Mouse (Mus musculus) embryonic fibroblast, embryonic 13.5 days (primary cell): ENCODE results near the gene Stx5a. TPM values are rescaled to one million over a fixed set of nuclear protein-coding genes. Genes with fewer than 3 reads are reported as not detected.
"Not testable (repeated sequence)": the region's sequence is repeated elsewhere in the genome, so short reads cannot be mapped to it uniquely, and the experiment has no call there.

Experiments used
- H3K27ac ChIP-seq: 2 replicates; pipeline ENCODE4 v1.5.1; 2012; ENCODE audit warnings: low read length, control low read depth, inconsistent platforms; ENCODE audit not compliant: insufficient read depth
- H3K4me1 ChIP-seq: 2 replicates; pipeline ENCODE4 v1.6.1; 2011; ENCODE audit warnings: low read length; ENCODE audit not compliant: control insufficient read depth, insufficient read depth
- H3K4me3 ChIP-seq: 2 replicates; pipeline ENCODE4 v1.5.1; 2011; ENCODE audit warnings: mild to moderate bottlenecking, control low read depth, low read length; ENCODE audit not compliant: insufficient read depth
- CTCF ChIP-seq: IDR thresholded peaks from 2 replicates; pipeline ENCODE4 v1.5.1; 2011; ENCODE audit warnings: mild to moderate bottlenecking, control low read depth, low read length, moderate library complexity, borderline replicate concordance; ENCODE audit not compliant: insufficient read depth
- POLR2A ChIP-seq: IDR thresholded peaks from 2 replicates; pipeline ENCODE4 v1.6.1; 2011; ENCODE audit warnings: low read depth, mild to moderate bottlenecking, control low read depth, low read length, moderate library complexity
- polyA plus RNA-seq: library from polyadenylated mRNA; stranded (reverse); fragments of >200 nt; gene quantifications from 2 replicates; pipeline ENCODE4 v1.2.4, GENCODE M21; 2011; ENCODE audit warnings: low read depth; ENCODE audit not compliant: missing spikeins, insufficient read length

The Stx5a gene
- polyA plus RNA-seq, 1 experiment: 114 TPM

GRCm38 (mm10) chr19:8724392-8724791 lies 16.8 kb upstream of the Stx5a start:
- 0 out of 2 replicates have a peak, but pooled peaks cover 2% of the 10 kb centered on the region for H3K4me1 ChIP-seq
- TF ChIP-seq POLR2A: peak; percentile 44; the same call in 1 of the 2 replicates
- no peak for TF ChIP-seq CTCF
- peak overlapping the region; percentile 79 for H3K27ac ChIP-seq
- peak overlapping the region; percentile 96 for H3K4me3 ChIP-seq

GRCm38 (mm10) chr19:8725081-8725613 lies 16.1 kb upstream of the Stx5a start:
- Histone ChIP-seq H3K4me1 (0 out of 2 replicates have a peak, but pooled peaks cover 2% of the 10 kb centered on the region), H3K4me3 (peak overlapping the region; percentile 96), H3K27ac (peak overlapping the region; percentile 49)
- TF ChIP-seq POLR2A: no peak
- TF ChIP-seq CTCF: no peak

GRCm38 (mm10) chr19:8726609-8727390 lies 14.4 kb upstream of the Stx5a start:
- H3K4me1 ChIP-seq: 0 out of 2 replicates have a peak, but pooled peaks cover 2% of the 10 kb centered on the region

GRCm38 (mm10) chr19:8727495-8728114 lies 13.6 kb upstream of the Stx5a start:
- no peak overlapping the region for H3K27ac ChIP-seq
- TF ChIP-seq POLR2A (peak; percentile 69), CTCF (no peak)
- 0 out of 2 replicates have a peak, but pooled peaks cover 2% of the 10 kb centered on the region for H3K4me1 ChIP-seq
- no peak overlapping the region for H3K4me3 ChIP-seq

More at GRCm38 (mm10) chr19:8726609-8727390, 14.4 kb upstream of the Stx5a start:
- Histone ChIP-seq H3K27ac (no peak overlapping the region), H3K4me3 (peak overlapping the region; percentile 34; the same call in 1 of the 2 replicates)
- TF ChIP-seq CTCF: no peak
- 0 out of 2 replicates have a peak, but pooled peaks have one; percentile 37 for TF ChIP-seq POLR2A

GRCm38 (mm10) chr19:8728335-8729099 lies 12.7 kb upstream of the Stx5a start:
- H3K4me1 ChIP-seq, H3K4me3 ChIP-seq, H3K27ac ChIP-seq: not testable (repeated sequence)
- peak; percentile 9; the same call in 1 of the 2 replicates for TF ChIP-seq POLR2A

- H3K27ac ChIP-seq: no peak overlapping the region
- TF ChIP-seq CTCF (no peak), POLR2A (no peak)
- no peak overlapping the region for H3K4me3 ChIP-seq
- 0 out of 2 replicates have a peak, but pooled peaks cover 2% of the 10 kb centered on the region for H3K4me1 ChIP-seq
These were observed 6.9 kb upstream of the Stx5a start for GRCm38 (mm10) chr19:8734334-8734733.

- 0 out of 2 replicates have a peak, but pooled peaks cover 2% of the 10 kb centered on the region for H3K4me1 ChIP-seq
- no peak within 1 kb of the TSS for H3K27ac ChIP-seq
- no peak for TF ChIP-seq CTCF
- TF ChIP-seq POLR2A: peak; percentile 94
These were observed 5.6 kb upstream of the Stx5a start, which contains the start of gene Wdr74 for GRCm38 (mm10) chr19:8735389-8736159. TSS of gene Wdr74 (plus strand) at chr19:8735827.

GRCm38 (mm10) chr19:8736160-8736467 lies 5.1 kb upstream of the Stx5a start:
- H3K27ac ChIP-seq: no peak overlapping the region
- TF ChIP-seq POLR2A: no peak
- TF ChIP-seq CTCF: no peak

More at GRCm38 (mm10) chr19:8735389-8736159, 5.6 kb upstream of the Stx5a start, which contains the start of gene Wdr74:
- peak within 1 kb of the TSS; percentile 80 for H3K4me3 ChIP-seq

GRCm38 (mm10) chr19:8738911-8739310 lies 2.3 kb upstream of the Stx5a start:
- Histone ChIP-seq H3K4me1 (peaks cover 7% of the 10 kb centered on the region; the same call in 1 of the 2 replicates), H3K27ac (no peak overlapping the region), H3K4me3 (no peak overlapping the region)
- TF ChIP-seq POLR2A: no peak
- no peak for TF ChIP-seq CTCF

More at GRCm38 (mm10) chr19:8736160-8736467, 5.1 kb upstream of the Stx5a start:
- 0 out of 2 replicates have a peak, but pooled peaks cover 2% of the 10 kb centered on the region for H3K4me1 ChIP-seq
- H3K4me3 ChIP-seq: peak overlapping the region; percentile 80
